Mouse (Mus musculus): ENCODE measurements around the gene Cend1. TPM values are rescaled to one million over a fixed set of nuclear protein-coding genes. Genes with fewer than 3 reads are reported as not detected.
"Not testable (repeated sequence)": the region's sequence is repeated elsewhere in the genome, so short reads cannot be mapped to it uniquely, and the experiment has no call there.

Cend1 gene
- polyA plus RNA-seq, 1 experiment = 1.3 TPM

DNA sequence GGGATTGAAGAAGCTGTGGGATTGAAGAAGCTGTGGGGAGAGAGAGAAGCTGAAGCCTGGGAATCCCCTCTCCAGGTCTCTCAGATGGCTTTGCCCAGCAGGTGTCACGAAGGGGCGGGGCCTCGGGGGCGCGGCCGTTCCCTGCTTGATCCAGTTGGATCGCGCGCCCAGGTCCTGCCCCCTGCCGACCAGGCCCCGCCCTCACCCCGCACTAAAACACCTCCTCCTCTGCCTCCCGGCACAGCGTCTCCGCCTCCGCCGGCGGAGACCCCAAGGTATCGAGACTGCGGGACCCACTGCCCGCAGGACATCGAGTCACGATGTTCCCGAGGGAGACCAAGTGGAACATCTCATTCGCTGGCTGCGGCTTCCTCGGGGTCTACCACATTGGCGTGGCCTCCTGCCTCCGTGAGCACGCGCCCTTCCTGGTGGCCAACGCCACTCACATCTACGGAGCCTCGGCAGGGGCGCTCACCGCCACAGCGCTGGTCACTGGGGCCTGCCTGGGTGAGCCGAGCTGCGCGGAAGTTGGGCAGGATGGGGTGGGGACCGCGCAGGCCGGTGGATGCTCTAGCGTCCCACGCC is 25.8 kb upstream of the Cend1 start, which contains the start of gene Pnpla2:
Pnpla2 (plus strand) TSS at position 232 of the 585 bp plus-strand sequence.
- peak; percentile 97 for DNase-seq
- H3K4me3 ChIP-seq (ENCODE audit: insufficient read depth, low read depth, low read length) = peak within 1 kb of the TSS; percentile 97
- WGBS = under 1% methylated on average over 45 of the region's 45 CpGs
- no peaks in the 10 kb centered on the region for H3K36me3 ChIP-seq (ENCODE audit: control insufficient read depth, insufficient read depth, low read length)
- H3K27me3 ChIP-seq (replicated peaks; ENCODE audit: control insufficient read depth, insufficient read depth, low read length) = no peaks in the 10 kb centered on the region
- peak within 1 kb of the TSS; percentile 93 for H3K27ac ChIP-seq (ENCODE audit: insufficient read depth, low read depth, low read length)
- H3K4me1 ChIP-seq (ENCODE audit: control insufficient read depth, insufficient read depth, low read length) = peaks cover 12% of the 10 kb centered on the region
- no peak for TF ChIP-seq CTCF (conservative IDR thresholded peaks at IDR 0.05; ENCODE audit: insufficient read depth, insufficient read length, low read depth, low read length)
- peak; percentile 90 for TF ChIP-seq POLR2A (IDR thresholded peaks at IDR 0.05; ENCODE audit: low read depth, low read length)

DNA sequence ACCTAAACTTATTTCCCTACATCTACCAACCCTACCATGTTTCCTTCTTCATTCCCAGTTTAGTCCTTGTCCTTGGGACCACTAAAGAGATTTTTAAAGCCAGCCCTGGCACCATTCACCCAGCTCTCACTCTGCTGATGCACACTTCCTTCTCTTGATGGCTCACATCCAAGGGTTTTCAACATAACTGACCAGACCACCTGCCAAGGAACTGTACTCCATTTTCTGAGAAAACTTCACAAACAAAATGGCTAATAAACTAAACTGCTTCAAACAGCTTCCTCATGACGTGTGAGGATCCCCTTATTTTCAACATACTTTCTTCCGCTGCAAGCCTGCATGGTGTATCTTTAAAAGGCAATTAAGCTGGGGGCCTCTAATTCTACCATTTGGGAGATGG is 24.3 kb upstream of the Cend1 start:
- Histone ChIP-seq H3K36me3 (ENCODE audit: control insufficient read depth, insufficient read depth, low read length) (peaks cover 1% of the 10 kb centered on the region; the same call in 1 of the 2 replicates), H3K27me3 (replicated peaks; ENCODE audit: control insufficient read depth, insufficient read depth, low read length) (no peaks in the 10 kb centered on the region), H3K27ac (ENCODE audit: insufficient read depth, low read depth, low read length) (no peak overlapping the region), H3K4me3 (ENCODE audit: insufficient read depth, low read depth, low read length) (no peak overlapping the region), H3K4me1 (ENCODE audit: control insufficient read depth, insufficient read depth, low read length) (peaks cover 13% of the 10 kb centered on the region)
- TF ChIP-seq CTCF (conservative IDR thresholded peaks at IDR 0.05; ENCODE audit: insufficient read depth, insufficient read length, low read depth, low read length) = no peak
- TF ChIP-seq POLR2A (IDR thresholded peaks at IDR 0.05; ENCODE audit: low read depth, low read length) = no peak
- WGBS = 78% methylated on average over 2 of the region's 2 CpGs
- no peak for DNase-seq

DNA sequence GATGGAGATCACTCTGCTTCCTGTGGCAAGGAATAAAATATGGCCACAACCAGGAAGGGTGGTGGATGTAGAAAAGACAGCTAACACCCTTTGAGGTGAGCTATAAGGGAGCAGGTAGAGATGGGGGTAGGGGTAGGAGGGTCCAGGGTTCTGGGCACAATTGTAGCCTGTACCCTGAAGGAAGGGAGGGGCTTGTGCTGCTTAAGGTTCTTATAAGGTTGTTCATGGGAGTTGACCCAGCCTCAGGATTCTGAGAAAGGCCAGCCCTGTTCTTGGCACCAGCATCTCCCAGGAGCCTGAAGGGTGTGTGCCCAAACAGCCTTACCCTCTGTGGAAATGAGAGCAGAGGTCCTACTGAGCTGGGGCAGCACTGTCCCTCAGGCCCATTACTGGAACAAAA is 22.6 kb upstream of the Cend1 start:
- H3K27me3 ChIP-seq (replicated peaks; ENCODE audit: control insufficient read depth, insufficient read depth, low read length) = no peaks in the 10 kb centered on the region
- no peak for DNase-seq
- H3K36me3 ChIP-seq (ENCODE audit: control insufficient read depth, insufficient read depth, low read length) = peaks cover 2% of the 10 kb centered on the region; the same call in 1 of the 2 replicates
- TF ChIP-seq CTCF (conservative IDR thresholded peaks at IDR 0.05; ENCODE audit: insufficient read depth, insufficient read length, low read depth, low read length) (no peak), POLR2A (IDR thresholded peaks at IDR 0.05; ENCODE audit: low read depth, low read length) (no peak)
- peaks cover 14% of the 10 kb centered on the region for H3K4me1 ChIP-seq (ENCODE audit: control insufficient read depth, insufficient read depth, low read length)
- no peak overlapping the region for H3K27ac ChIP-seq (ENCODE audit: insufficient read depth, low read depth, low read length)
- no peak overlapping the region for H3K4me3 ChIP-seq (ENCODE audit: insufficient read depth, low read depth, low read length)

DNA sequence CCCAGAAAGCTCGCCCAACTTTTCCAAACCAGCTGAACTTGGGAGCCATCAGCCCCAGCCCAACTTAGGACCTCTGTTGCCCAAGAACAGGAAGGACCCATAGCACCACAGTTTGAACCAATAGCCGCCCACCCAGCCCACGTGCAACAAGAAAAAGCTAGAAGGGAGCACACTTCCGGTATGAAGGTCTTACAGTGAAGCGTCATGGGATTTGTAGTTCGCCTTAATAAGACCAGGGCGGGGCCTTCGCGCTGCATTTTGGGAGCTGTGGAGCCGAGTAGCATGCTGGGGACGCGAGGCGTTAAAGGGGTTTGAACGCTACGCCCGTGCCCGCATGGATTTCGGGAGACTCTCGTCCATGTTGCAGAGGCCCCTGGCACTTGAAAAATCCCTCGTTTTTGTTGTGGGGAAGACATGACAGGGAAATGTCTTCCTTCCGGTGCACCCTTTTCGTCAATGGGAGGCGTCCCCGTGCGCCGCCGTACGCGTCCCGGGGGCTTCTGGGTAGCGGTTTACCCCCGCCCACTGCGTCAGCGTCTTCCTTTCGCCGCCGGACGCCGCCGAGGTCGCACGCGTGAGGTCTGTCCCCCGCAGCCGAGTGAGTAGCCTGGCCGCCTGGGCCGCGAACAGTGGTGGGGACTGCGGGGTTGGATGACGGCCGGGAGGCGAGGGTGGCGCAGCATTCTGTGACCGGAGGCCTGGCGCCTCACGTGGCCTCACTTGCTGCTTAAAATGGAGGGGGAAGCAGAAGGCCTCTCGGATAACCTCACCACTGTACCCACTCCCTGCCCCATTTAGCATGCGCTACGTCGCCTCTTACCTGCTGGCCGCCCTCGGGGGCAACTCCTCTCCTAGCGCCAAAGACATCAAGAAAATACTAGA is 18.1 kb upstream of the Cend1 start, which contains the start of gene Rplp2:
Rplp2 (plus strand) TSS at position 261 of the 882 bp plus-strand sequence.
- Histone ChIP-seq H3K27me3 (replicated peaks; ENCODE audit: control insufficient read depth, insufficient read depth, low read length) (no peaks in the 10 kb centered on the region), H3K4me1 (ENCODE audit: control insufficient read depth, insufficient read depth, low read length) (peaks cover 10% of the 10 kb centered on the region), H3K4me3 (ENCODE audit: insufficient read depth, low read depth, low read length) (peak within 1 kb of the TSS; percentile 78), H3K27ac (ENCODE audit: insufficient read depth, low read depth, low read length) (peak within 1 kb of the TSS; percentile 99), H3K36me3 (ENCODE audit: control insufficient read depth, insufficient read depth, low read length) (peaks cover 2% of the 10 kb centered on the region; the same call in 1 of the 2 replicates)
- under 1% methylated on average over 63 of the region's 63 CpGs for WGBS
- DNase-seq = peak; percentile 96
- TF ChIP-seq CTCF (conservative IDR thresholded peaks at IDR 0.05; ENCODE audit: insufficient read depth, insufficient read length, low read depth, low read length) (no peak), POLR2A (IDR thresholded peaks at IDR 0.05; ENCODE audit: low read depth, low read length) (peak; percentile 91)

DNA sequence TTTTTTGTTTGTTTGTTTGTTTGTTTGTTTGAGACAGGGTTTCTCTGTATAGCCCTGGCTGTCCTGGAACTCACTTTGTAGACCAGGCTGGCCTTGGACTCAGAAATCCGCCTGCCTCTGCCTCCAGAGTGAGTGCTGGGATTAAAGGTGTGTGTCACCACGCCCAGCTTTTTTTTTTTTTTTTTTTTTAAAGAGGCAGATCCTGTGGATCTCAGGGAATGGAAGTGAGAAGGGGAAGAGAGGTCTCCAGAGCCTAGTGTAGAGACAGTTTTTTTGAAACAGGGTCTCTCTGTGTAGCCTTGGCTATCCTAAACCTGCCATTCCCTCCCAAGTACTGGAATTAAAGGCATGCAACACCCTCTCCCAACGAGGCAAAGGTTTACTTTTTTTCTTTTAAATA is 17.1 kb upstream of the Cend1 start:
- H3K27me3 ChIP-seq (replicated peaks; ENCODE audit: control insufficient read depth, insufficient read depth, low read length); H3K27ac ChIP-seq (ENCODE audit: insufficient read depth, low read depth, low read length); H3K36me3 ChIP-seq (ENCODE audit: control insufficient read depth, insufficient read depth, low read length); DNase-seq; H3K4me3 ChIP-seq (ENCODE audit: insufficient read depth, low read depth, low read length): not testable (repeated sequence)
- peaks cover 10% of the 10 kb centered on the region for H3K4me1 ChIP-seq (ENCODE audit: control insufficient read depth, insufficient read depth, low read length)
- WGBS = 68% methylated on average over 3 of the region's 3 CpGs

DNA sequence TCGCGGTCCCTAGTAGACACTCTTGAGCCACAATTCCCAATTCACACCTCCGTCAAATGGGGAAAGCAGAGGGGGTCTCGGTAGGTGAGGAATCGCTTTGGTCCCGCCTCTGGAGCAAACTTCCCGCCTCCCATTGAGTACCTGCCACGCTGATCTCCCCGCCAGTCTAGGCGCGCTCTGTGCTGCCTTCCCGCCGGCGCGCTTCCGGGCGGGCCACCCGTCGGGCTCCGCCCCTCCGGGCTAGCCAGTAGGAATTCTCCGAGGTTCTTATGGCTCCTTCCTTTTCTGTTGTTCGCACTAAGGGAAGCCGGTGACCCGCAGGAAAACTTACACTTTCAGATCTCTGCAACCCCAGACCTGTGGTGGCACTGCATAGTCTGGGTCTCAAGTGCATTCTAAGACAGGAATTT is 14.5 kb upstream of the Cend1 start, which contains the start of gene Pidd1:
Pidd1 (minus strand) TSS at position 198 of the 410 bp plus-strand sequence.
- TF ChIP-seq POLR2A (IDR thresholded peaks at IDR 0.05; ENCODE audit: low read depth, low read length) (no peak), CTCF (conservative IDR thresholded peaks at IDR 0.05; ENCODE audit: insufficient read depth, insufficient read length, low read depth, low read length) (no peak)
- Histone ChIP-seq H3K27me3 (replicated peaks; ENCODE audit: control insufficient read depth, insufficient read depth, low read length) (no peaks in the 10 kb centered on the region), H3K4me3 (ENCODE audit: insufficient read depth, low read depth, low read length) (peak within 1 kb of the TSS; percentile 52), H3K36me3 (ENCODE audit: control insufficient read depth, insufficient read depth, low read length) (peaks cover 2% of the 10 kb centered on the region; the same call in 1 of the 2 replicates), H3K27ac (ENCODE audit: insufficient read depth, low read depth, low read length) (0 out of 2 replicates have a peak within 1 kb of the TSS, but pooled peaks have one; percentile 41), H3K4me1 (ENCODE audit: control insufficient read depth, insufficient read depth, low read length) (peaks cover 15% of the 10 kb centered on the region)
- under 1% methylated on average over 25 of the region's 25 CpGs for WGBS
- DNase-seq = peak; percentile 80

All from kidney, adult 2 months (tissue).